Mouse (Mus musculus): ENCODE data around the gene Foxd2. TPM values are rescaled to one million over a fixed set of nuclear protein-coding genes. Genes with fewer than 3 reads are reported as not detected.

The Foxd2 gene
- total and polyA plus RNA-seq, 3 experiments: 0.14 to 0.17 TPM; not detected in 1

DNA sequence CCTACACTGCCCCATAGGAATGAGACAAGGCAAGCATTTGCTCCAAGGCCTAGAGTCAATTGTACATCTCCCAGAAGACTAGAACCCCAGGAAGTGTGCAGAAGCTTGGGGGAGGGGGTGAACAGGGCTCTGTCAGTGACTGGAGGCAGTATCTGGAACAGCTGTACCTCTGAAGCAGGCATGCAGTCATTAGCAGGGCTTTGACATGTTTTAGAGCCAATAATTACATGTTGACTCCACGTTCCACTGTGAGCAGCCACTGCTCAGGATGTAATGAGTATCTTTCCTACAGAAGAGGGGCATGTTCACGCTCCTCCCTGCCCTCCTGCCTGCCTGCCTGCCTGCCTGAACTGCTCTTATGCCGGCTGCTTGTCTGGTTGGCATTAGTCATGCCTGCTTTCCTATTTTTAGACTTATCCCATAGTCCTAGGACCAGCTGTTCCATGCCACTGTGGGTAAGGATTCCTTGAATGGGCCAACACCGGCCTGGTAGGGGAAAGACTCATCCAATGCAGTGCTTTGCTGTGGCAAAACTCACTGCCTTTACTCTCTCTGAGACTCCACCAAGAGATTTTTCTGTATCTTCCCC lies 28.9 kb upstream of the Foxd2 start:
- DNase-seq (ENCODE audit: extremely low read depth): no peak
- in situ Hi-C loops (cut with MboI; ENCODE audit: low pct_ligation_motif_present, low pct_unique_long_range_greater_than_20kb, low sequenced_read_pairs) (no loop called here), dilution Hi-C loops (cut with MboI; ENCODE audit: extremely low pct_ligation_motif_present, extremely low pct_unique_long_range_greater_than_20kb, low sequenced_read_pairs) (no loop called here)
- Histone ChIP-seq H3K4me2 (ENCODE audit: insufficient read depth, low read depth, poor library complexity, severe bottlenecking) (no peak overlapping the region), H3K36me3 (replicated peaks in 1 of 2; ENCODE audit: control insufficient read depth in 1 of 2, insufficient read depth in 1 of 2, low read length in 1 of 2) (no peaks in the 10 kb centered on the region), H3K9ac (ENCODE audit: insufficient read depth, low read depth) (no peak overlapping the region), H3K27ac (ENCODE audit: insufficient read depth, low read depth) (no peak overlapping the region), H3K4me3 (replicated peaks in 1 of 3; ENCODE audit: low read depth in 2 of 3, low read length in 2 of 3, poor library complexity in 1 of 3) (no peak overlapping the region), H3K79me2 (replicated peaks; ENCODE audit: control insufficient read depth, extremely low read depth, insufficient read depth, poor library complexity, severe bottlenecking) (no peaks in the 10 kb centered on the region), H3K9me3 (replicated peaks; ENCODE audit: low read length) (no peaks in the 10 kb centered on the region), H3K4me1 (ENCODE audit: control insufficient read depth in 1 of 2, insufficient read depth in 2 of 2) (peaks cover 8 to 13% of the 10 kb centered on the region in 2 experiments), H3K27me3 (replicated peaks) (peaks cover 11% of the 10 kb centered on the region)
- no peak for TF ChIP-seq TBP (conservative IDR thresholded peaks at IDR 0.05; ENCODE audit: low read depth, low read length)
- TF ChIP-seq CTCF (conservative IDR thresholded peaks at IDR 0.05 in 1 of 2, IDR thresholded peaks at IDR 0.05 in 1 of 2; ENCODE audit: low read depth in 2 of 2, low read length in 2 of 2): no peak
- no peak for TF ChIP-seq PAX5 (IDR thresholded peaks at IDR 0.05; ENCODE audit: low read length)
- TF ChIP-seq POLR2A (IDR thresholded peaks at IDR 0.05; ENCODE audit: low read depth, low read length): no peak
- no peak for TF ChIP-seq BHLHE40 (IDR thresholded peaks at IDR 0.05; ENCODE audit: low read depth, low read length)
- TF ChIP-seq POLR2AphosphoS2 (IDR thresholded peaks at IDR 0.05; ENCODE audit: low read depth, low read length): no peak
- no peak for TF ChIP-seq IRF4 (IDR thresholded peaks at IDR 0.05; ENCODE audit: low read depth, low read length)
- no peak for TF ChIP-seq ZNF384 (IDR thresholded peaks at IDR 0.05; ENCODE audit: low read depth, low read length)
- TF ChIP-seq RCOR1 (conservative IDR thresholded peaks at IDR 0.05; ENCODE audit: low read depth, low read length): no peak
- TF ChIP-seq ZKSCAN1 (IDR thresholded peaks at IDR 0.05; ENCODE audit: borderline replicate concordance, low read depth, low read length): no peak
- no peak for TF ChIP-seq MEF2A (IDR thresholded peaks at IDR 0.05; ENCODE audit: borderline replicate concordance, low read depth, low read length)
- no peak for TF ChIP-seq MYC (IDR thresholded peaks at IDR 0.05; ENCODE audit: low read depth, low read length)

DNA sequence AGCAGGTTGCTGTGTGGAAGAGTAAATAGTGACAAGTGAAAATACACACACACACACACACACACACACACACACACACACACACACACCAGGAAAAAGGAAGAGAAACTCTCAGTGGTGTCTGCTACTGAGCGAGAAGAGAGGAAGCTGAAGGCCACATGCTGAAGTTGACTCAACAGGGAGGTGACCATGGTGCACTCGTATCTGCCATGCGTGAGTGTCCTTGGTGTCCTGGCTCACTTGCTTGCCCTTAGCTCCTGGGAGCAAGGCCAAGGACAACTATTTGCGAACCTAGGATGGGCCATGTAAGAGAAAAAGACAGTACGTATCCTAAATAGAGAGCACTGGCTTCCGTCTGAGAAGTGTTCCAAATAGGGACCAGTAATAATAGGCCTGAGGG lies 25.5 kb upstream of the Foxd2 start:
- no peaks in the 10 kb centered on the region for H3K79me2 ChIP-seq (replicated peaks; ENCODE audit: control insufficient read depth, extremely low read depth, insufficient read depth, poor library complexity, severe bottlenecking)
- TF ChIP-seq ELF1 (IDR thresholded peaks at IDR 0.05; ENCODE audit: low read depth, low read length) (peak; percentile 52; the same call in 1 of the 2 replicates), USF1 (IDR thresholded peaks at IDR 0.05; ENCODE audit: low read depth, low read length) (no peak), MYC (IDR thresholded peaks at IDR 0.05; ENCODE audit: low read depth, low read length) (peak; percentile 61; the same call in 1 of the 2 replicates), ETS1 (conservative IDR thresholded peaks at IDR 0.05; ENCODE audit: low read depth, low read length) (no peak), TBP (conservative IDR thresholded peaks at IDR 0.05; ENCODE audit: low read depth, low read length) (no peak), USF2 (conservative IDR thresholded peaks at IDR 0.05; ENCODE audit: low read depth, low read length) (no peak), EP300 (IDR thresholded peaks at IDR 0.05; ENCODE audit: low read length) (peak; percentile 73), IRF4 (IDR thresholded peaks at IDR 0.05; ENCODE audit: low read depth, low read length) (peak; percentile 89), BHLHE40 (IDR thresholded peaks at IDR 0.05; ENCODE audit: low read depth, low read length) (0 out of 2 replicates have a peak, but pooled peaks have one; percentile 23)
- no peaks in the 10 kb centered on the region for H3K36me3 ChIP-seq (replicated peaks in 1 of 2; ENCODE audit: control insufficient read depth in 1 of 2, insufficient read depth in 1 of 2, low read length in 1 of 2)
- H3K4me1 ChIP-seq (ENCODE audit: control insufficient read depth in 1 of 2, insufficient read depth in 2 of 2): peaks cover 8 to 13% of the 10 kb centered on the region in 2 experiments
- in situ Hi-C loops (cut with MboI; ENCODE audit: low pct_ligation_motif_present, low pct_unique_long_range_greater_than_20kb, low sequenced_read_pairs): no loop called here
- H3K27ac ChIP-seq (ENCODE audit: insufficient read depth, low read depth): no peak overlapping the region
- no peak overlapping the region for H3K4me2 ChIP-seq (ENCODE audit: insufficient read depth, low read depth, poor library complexity, severe bottlenecking)
- peak; percentile 50 for DNase-seq (ENCODE audit: extremely low read depth)
- H3K4me3 ChIP-seq (replicated peaks in 1 of 3; ENCODE audit: low read depth in 2 of 3, low read length in 2 of 3, poor library complexity in 1 of 3): no peak overlapping the region
- dilution Hi-C loops (cut with MboI; ENCODE audit: extremely low pct_ligation_motif_present, extremely low pct_unique_long_range_greater_than_20kb, low sequenced_read_pairs): no loop called here
- no peak overlapping the region for H3K9ac ChIP-seq (ENCODE audit: insufficient read depth, low read depth)
- peaks cover 9% of the 10 kb centered on the region for H3K27me3 ChIP-seq (replicated peaks)
- no peaks in the 10 kb centered on the region for H3K9me3 ChIP-seq (replicated peaks; ENCODE audit: low read length)

All from CH12.LX (cell line).